Mouse (Mus musculus): ENCODE results near the gene Mesp2. TPM values are rescaled to one million over a fixed set of nuclear protein-coding genes. Genes with fewer than 3 reads are reported as not detected.

Gene Mesp2
- total and polyA plus RNA-seq, 3 experiments: 0.06 to 0.13 TPM; not detected in 1

DNA sequence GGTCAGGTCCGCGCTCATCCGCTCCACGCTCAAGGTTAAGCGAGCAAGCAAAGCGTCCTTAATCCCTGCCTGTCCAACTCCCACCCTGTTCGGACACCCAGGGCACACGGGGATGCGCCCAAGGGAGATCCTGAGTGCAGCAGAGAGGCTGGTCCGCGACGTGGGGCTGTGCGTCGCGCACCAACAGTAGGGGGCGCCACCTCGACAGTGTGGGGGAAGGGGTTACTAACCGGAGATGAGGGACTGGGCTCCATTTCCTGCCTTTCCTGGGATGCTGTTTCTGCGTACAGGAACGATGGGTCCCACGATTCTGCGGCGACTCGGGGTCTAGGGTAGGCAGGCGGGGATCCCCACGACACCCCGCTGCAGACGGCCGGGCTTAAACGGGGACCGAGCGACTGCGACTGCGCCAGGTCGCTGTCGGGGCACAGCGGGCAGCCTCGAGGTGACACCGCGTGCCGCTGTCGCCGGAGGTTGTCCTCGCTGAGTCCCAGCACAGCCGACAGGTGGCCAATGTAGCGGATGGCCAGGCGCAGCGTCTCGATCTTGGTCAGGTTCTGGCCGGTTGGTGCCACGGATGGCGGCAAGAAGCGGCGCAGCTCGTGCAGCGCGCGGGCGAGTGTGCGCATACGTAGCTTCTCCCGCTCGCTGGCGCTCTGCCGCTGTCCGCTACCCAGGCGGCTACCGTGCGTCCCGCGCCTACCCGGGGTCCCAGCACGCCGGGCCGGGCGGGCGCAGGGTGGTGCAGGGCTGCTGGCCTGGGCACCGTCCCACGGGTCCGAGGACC is 17.7 kb upstream of the Mesp2 start:
- peak; percentile 19 to 49 for DNase-seq
- TF ChIP-seq CTCF (IDR thresholded peaks at IDR 0.05) (peak; percentile 67), EP300 (IDR thresholded peaks at IDR 0.05; ENCODE audit: insufficient read depth, low read depth, low read length) (no peak)
- peaks cover 13% of the 10 kb centered on the region for H3K27me3 ChIP-seq (ENCODE audit: control insufficient read depth, insufficient read depth, low read length)
- H3K36me3 ChIP-seq (ENCODE audit: control insufficient read depth, insufficient read depth, low read length): no peaks in the 10 kb centered on the region
- H3K9ac ChIP-seq (ENCODE audit: low read depth, low read length): peak overlapping the region; percentile 27; the same call in 1 of the 2 replicates
- H3K27ac ChIP-seq: no peak overlapping the region
- peak overlapping the region; percentile 46 for H3K4me3 ChIP-seq
- intact Hi-C loops (cut with DNase I): loop anchor here (10.0 kb wide), 1 partner anchor 432 kb away; no protein-coding TSS in a partner anchor
- WGBS: under 1% methylated on average over 79 of the region's 80 CpGs
- no peaks in the 10 kb centered on the region for H3K79me2 ChIP-seq (replicated peaks; ENCODE audit: control insufficient read depth, insufficient read depth, low read length)
- no peaks in the 10 kb centered on the region; the same call in 1 of the 2 replicates for H3K4me1 ChIP-seq (ENCODE audit: control insufficient read depth, insufficient read depth, low read length)

DNA sequence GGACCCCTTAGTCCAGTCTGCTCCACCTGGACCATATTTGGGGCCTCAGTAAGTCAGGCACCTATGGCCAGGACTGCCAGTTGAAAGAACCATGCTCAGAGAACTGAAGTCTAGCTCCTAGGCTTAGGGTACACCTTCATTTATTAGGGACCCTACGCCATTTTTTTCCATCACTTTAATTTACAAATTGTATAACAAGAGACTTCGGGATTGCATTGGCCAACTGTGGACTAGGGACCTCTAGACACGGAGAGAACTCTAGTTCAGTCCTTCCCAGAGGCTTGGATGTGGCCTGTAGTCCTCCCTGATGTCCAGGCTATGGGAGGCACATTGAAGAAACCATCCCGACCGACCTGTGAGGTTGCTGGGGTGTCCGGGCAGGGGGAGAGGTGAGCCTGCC is 16.8 kb upstream of the Mesp2 start, which contains the start of gene Mesp1:
Mesp1 (minus strand) TSS at position 101 of the 400 bp plus-strand sequence.
- Histone ChIP-seq H3K27ac (no peak within 1 kb of the TSS), H3K27me3 (ENCODE audit: control insufficient read depth, insufficient read depth, low read length) (peaks cover 13% of the 10 kb centered on the region), H3K79me2 (replicated peaks; ENCODE audit: control insufficient read depth, insufficient read depth, low read length) (no peaks in the 10 kb centered on the region), H3K9ac (ENCODE audit: low read depth, low read length) (peak within 1 kb of the TSS; percentile 27; the same call in 1 of the 2 replicates), H3K4me3 (peak within 1 kb of the TSS; percentile 46), H3K4me1 (ENCODE audit: control insufficient read depth, insufficient read depth, low read length) (no peaks in the 10 kb centered on the region; the same call in 1 of the 2 replicates), H3K36me3 (ENCODE audit: control insufficient read depth, insufficient read depth, low read length) (no peaks in the 10 kb centered on the region)
- TF ChIP-seq CTCF (IDR thresholded peaks at IDR 0.05): no peak
- no peak for TF ChIP-seq POLR2A (IDR thresholded peaks at IDR 0.05; ENCODE audit: insufficient read depth, low read depth, low read length)
- TF ChIP-seq EP300 (IDR thresholded peaks at IDR 0.05; ENCODE audit: insufficient read depth, low read depth, low read length): no peak
- intact Hi-C loops (cut with DNase I): loop anchor here (10.0 kb wide), 1 partner anchor 431 kb away; no protein-coding TSS in a partner anchor
- DNase-seq: no peak
- WGBS: 86% methylated on average over 6 of the region's 6 CpGs

DNA sequence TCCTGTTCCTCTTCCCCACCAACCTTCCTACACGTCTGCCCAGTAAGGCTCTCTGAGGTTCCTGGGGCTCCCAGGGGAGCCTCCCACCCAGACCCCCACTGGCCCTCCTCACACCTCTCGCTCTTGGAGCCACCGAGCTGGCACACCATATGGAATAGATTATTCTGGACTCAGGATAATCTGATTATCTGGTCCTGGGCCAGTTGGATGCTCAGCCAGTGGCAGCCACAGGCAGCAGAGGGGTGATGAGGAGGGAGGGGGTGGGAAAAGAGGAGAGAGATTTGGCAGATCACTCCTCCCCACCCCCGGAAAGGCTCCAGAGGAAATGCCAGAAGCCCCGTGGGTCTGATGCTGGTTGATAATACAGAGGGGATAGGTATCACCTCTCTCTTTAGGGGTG is 11.9 kb upstream of the Mesp2 start:
- no peaks in the 10 kb centered on the region for H3K36me3 ChIP-seq (ENCODE audit: control insufficient read depth, insufficient read depth, low read length)
- no peak for DNase-seq
- no peak overlapping the region for H3K27ac ChIP-seq
- no peaks in the 10 kb centered on the region for H3K4me1 ChIP-seq (ENCODE audit: control insufficient read depth, insufficient read depth, low read length)
- no peak overlapping the region for H3K9ac ChIP-seq (ENCODE audit: low read depth, low read length)
- TF ChIP-seq EP300 (IDR thresholded peaks at IDR 0.05; ENCODE audit: insufficient read depth, low read depth, low read length) (no peak), POLR2A (IDR thresholded peaks at IDR 0.05; ENCODE audit: insufficient read depth, low read depth, low read length) (no peak), CTCF (IDR thresholded peaks at IDR 0.05) (no peak)
- H3K4me3 ChIP-seq: no peak overlapping the region
- WGBS: 29% methylated on average over 5 of the region's 5 CpGs
- intact Hi-C loops (cut with DNase I): loop anchor here (1.0 to 10.0 kb wide), 2 partner anchors 116 to 426 kb away; no protein-coding TSS in a partner anchor
- H3K27me3 ChIP-seq (ENCODE audit: control insufficient read depth, insufficient read depth, low read length): no peaks in the 10 kb centered on the region
- H3K79me2 ChIP-seq (replicated peaks; ENCODE audit: control insufficient read depth, insufficient read depth, low read length): no peaks in the 10 kb centered on the region

DNA sequence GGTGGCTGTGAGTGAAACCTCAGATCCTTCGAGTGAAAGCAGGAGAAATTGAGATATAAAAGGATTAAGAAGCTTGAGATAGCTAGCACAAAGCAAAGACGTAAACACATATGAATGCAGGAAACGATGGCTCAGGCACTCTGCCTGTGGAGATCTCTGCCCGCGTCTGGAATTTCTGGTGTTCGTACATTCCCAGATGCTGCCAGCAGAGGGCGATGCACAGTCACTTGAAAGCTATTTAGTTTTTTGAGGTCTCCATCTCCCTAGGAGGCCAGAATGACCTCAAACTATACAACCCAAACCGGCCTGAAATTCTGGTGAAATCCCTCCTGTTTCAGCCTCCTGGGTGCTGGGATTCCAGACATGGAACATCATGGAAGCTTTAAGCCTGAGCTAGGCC is 11.5 kb upstream of the Mesp2 start:
- no peaks in the 10 kb centered on the region for H3K36me3 ChIP-seq (ENCODE audit: control insufficient read depth, insufficient read depth, low read length)
- H3K9ac ChIP-seq (ENCODE audit: low read depth, low read length): no peak overlapping the region
- H3K79me2 ChIP-seq (replicated peaks; ENCODE audit: control insufficient read depth, insufficient read depth, low read length): no peaks in the 10 kb centered on the region
- H3K27me3 ChIP-seq (ENCODE audit: control insufficient read depth, insufficient read depth, low read length): no peaks in the 10 kb centered on the region
- peak; percentile 42; the same call in 1 of the 2 replicates for TF ChIP-seq EP300 (IDR thresholded peaks at IDR 0.05; ENCODE audit: insufficient read depth, low read depth, low read length)
- TF ChIP-seq CTCF (IDR thresholded peaks at IDR 0.05): peak; percentile 94
- TF ChIP-seq POLR2A (IDR thresholded peaks at IDR 0.05; ENCODE audit: insufficient read depth, low read depth, low read length): no peak
- 1% methylated on average over 8 of the region's 8 CpGs for WGBS
- intact Hi-C loops (cut with DNase I): loop anchor here (1.0 to 10.0 kb wide), 2 partner anchors 115 to 426 kb away; no protein-coding TSS in a partner anchor
- H3K4me3 ChIP-seq: no peak overlapping the region
- no peak overlapping the region for H3K27ac ChIP-seq
- H3K4me1 ChIP-seq (ENCODE audit: control insufficient read depth, insufficient read depth, low read length): no peaks in the 10 kb centered on the region
- DNase-seq: peak; percentile 69 to 85

DNA sequence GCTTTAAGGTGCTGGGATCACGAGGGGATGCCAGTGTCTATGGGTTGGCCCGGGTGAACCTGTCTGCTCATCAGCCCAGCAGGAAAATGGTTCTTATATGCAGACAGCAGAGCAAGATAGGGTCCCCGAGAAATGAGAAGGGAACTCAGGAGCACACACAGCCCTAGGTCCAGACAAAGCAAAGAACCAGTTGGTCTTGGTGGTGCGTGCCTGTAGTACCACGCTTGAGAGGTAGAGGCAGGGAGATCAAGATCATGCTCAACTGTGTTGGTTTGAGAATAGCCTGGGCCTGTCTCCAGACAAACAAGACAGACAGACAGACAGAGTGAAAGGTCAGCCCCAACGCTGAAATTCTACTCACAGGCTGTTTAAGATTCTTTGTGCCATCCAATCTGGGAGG is 11.0 kb upstream of the Mesp2 start:
- Histone ChIP-seq H3K27ac (no peak overlapping the region), H3K79me2 (replicated peaks; ENCODE audit: control insufficient read depth, insufficient read depth, low read length) (no peaks in the 10 kb centered on the region), H3K4me1 (ENCODE audit: control insufficient read depth, insufficient read depth, low read length) (no peaks in the 10 kb centered on the region), H3K36me3 (ENCODE audit: control insufficient read depth, insufficient read depth, low read length) (no peaks in the 10 kb centered on the region), H3K9ac (ENCODE audit: low read depth, low read length) (no peak overlapping the region), H3K4me3 (no peak overlapping the region), H3K27me3 (ENCODE audit: control insufficient read depth, insufficient read depth, low read length) (no peaks in the 10 kb centered on the region)
- intact Hi-C loops (cut with DNase I): loop anchor here (1.0 to 10.0 kb wide), 2 partner anchors 115 to 425 kb away; no protein-coding TSS in a partner anchor
- no peak for DNase-seq
- WGBS: 58% methylated on average over 6 of the region's 6 CpGs
- TF ChIP-seq EP300 (IDR thresholded peaks at IDR 0.05; ENCODE audit: insufficient read depth, low read depth, low read length) (no peak), POLR2A (IDR thresholded peaks at IDR 0.05; ENCODE audit: insufficient read depth, low read depth, low read length) (no peak), CTCF (IDR thresholded peaks at IDR 0.05) (no peak)

- no peak for DNase-seq
- H3K27ac ChIP-seq: no peak overlapping the region
- no peaks in the 10 kb centered on the region for H3K4me1 ChIP-seq (ENCODE audit: control insufficient read depth, insufficient read depth, low read length)
- intact Hi-C loops (cut with DNase I): no loop called here
- H3K9ac ChIP-seq (ENCODE audit: low read depth, low read length): no peak overlapping the region
- no peaks in the 10 kb centered on the region for H3K27me3 ChIP-seq (ENCODE audit: control insufficient read depth, insufficient read depth, low read length)
- TF ChIP-seq POLR2A (IDR thresholded peaks at IDR 0.05; ENCODE audit: insufficient read depth, low read depth, low read length): no peak
- no peak for TF ChIP-seq CTCF (IDR thresholded peaks at IDR 0.05)
- TF ChIP-seq EP300 (IDR thresholded peaks at IDR 0.05; ENCODE audit: insufficient read depth, low read depth, low read length): no peak
- no peaks in the 10 kb centered on the region for H3K36me3 ChIP-seq (ENCODE audit: control insufficient read depth, insufficient read depth, low read length)
- WGBS: 84% methylated on average over 4 of the region's 4 CpGs
- H3K79me2 ChIP-seq (replicated peaks; ENCODE audit: control insufficient read depth, insufficient read depth, low read length): no peaks in the 10 kb centered on the region
- no peak overlapping the region for H3K4me3 ChIP-seq
Observed at GRCm38 (mm10) chr7:79800336-79800735, 10.2 kb upstream of the Mesp2 start.
